Mouse (Mus musculus) adrenal gland, postnatal 4 days (tissue): ENCODE data around the gene Ush1g. TPM values are rescaled to one million over a fixed set of nuclear protein-coding genes. Genes with fewer than 3 reads are reported as not detected.

Source experiments
- DNase-seq, 2 experiments: peaks; one replicate each; pipeline ENCODE4 v3.0.0; 2021 to 2022; ENCODE audit warnings: low spot score in 2 of 2, mixed read lengths in 2 of 2
- total RNA-seq, 2 experiments: library from RNA; stranded (reverse); gene quantifications; 2 replicates each; pipeline ENCODE4 v1.2.3; 2021

Gene Ush1g
- total RNA-seq, 2 experiments from 2014 or later, result 0.73 to 0.84 TPM

DNA sequence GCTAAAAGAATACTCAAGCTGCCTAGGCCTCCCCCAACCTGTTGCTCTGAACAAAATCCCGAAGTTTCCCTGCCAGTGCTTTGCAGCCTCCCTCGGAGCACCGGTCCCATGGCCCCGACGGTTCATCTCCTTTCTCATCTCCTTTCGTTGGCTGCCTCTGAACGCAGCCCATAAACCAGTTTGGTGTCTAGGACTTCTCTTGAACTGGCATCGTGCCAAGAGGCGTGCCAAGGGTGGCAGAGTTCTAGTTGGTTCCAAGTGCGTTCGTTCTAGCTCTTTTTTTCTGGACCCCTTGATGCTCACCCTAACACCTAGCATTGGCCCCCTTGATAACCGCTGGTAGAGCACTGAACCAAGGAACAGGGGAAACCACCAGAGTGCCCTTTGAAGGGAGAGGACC, 13.4 kb upstream of the Ush1g start:
- no peak for DNase-seq

DNA sequence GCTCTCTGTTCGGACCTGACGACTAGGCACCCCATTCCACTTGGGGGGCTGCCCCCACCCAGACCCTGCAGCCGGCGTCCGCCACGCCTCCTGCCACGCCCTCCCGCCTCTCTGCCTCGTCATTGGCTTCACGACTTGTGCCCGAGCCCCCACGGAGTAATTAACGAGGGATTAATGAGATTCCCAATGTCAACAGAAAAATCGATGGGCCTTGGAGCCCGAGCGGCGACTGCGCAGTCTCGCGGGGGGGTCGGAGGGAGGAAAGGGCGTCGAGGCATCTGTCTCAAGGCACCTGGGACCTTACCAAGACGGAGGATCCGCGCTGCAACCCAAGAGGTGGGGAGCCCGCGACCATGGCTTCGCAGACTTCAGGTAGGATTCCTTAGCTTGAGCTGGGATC, 12.7 kb upstream of the Ush1g start, which contains the start of gene Otop3:
Gene Otop3, plus strand, starts transcription at position 201 of the 400 bp plus-strand sequence.
- no peak for DNase-seq

DNA sequence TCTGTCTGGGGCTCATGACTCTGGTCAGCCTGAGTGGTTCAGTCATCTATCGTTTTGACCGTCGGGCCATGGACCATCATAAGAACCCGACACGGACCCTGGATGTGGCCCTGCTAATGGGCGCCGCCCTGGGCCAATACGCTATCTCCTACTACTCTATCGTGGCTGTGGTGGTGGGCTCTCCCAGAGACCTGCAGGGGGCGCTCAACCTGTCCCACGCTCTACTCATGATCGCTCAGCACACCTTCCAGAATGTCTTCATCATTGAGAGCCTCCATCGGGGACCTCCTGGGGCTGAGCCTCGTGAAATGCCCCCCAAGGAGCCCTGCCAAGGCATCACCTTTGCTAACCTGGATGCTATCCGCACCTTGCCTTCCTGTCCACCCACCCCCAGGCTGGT, 7.5 kb upstream of the Ush1g start:
- no peak for DNase-seq

DNA sequence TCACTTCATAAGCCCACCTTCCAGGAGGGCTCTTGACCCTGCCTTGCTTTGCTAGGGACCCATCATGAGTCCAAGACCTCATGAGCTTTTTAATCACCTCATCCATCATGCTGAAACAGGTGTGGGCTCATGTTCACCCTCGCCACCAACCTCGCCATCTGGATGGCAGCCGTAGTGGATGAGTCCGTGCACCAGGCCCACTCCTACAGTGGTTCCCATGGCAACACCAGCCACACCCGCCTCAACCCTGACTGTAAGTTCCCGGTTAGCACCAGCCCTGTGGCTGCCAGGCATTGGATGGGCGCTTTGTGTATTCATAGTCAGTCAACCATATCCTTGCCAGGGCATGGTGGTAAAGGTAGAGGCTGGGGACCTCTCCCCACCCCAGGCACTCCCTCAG, 4.9 kb upstream of the Ush1g start:
- DNase-seq, result no peak

DNA sequence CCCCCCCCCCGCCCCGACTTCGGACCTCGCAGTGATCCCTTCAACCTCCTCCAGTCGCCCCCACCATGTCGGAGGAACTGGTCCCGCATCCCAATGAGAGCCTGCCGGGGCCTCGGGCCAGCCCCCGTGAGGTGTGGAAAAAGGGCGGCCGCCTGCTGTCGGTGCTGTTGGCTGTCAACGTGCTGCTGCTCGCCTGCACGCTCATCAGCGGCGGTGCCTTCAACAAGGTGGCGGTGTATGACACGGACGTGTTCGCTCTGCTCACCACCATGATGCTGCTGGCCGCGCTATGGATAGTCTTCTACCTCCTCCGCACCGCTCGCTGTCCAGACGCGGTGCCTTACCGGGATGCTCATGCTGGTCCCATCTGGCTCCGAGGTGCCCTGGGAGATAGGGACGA, 1.5 kb upstream of the Ush1g start:
- no peak for DNase-seq

DNA sequence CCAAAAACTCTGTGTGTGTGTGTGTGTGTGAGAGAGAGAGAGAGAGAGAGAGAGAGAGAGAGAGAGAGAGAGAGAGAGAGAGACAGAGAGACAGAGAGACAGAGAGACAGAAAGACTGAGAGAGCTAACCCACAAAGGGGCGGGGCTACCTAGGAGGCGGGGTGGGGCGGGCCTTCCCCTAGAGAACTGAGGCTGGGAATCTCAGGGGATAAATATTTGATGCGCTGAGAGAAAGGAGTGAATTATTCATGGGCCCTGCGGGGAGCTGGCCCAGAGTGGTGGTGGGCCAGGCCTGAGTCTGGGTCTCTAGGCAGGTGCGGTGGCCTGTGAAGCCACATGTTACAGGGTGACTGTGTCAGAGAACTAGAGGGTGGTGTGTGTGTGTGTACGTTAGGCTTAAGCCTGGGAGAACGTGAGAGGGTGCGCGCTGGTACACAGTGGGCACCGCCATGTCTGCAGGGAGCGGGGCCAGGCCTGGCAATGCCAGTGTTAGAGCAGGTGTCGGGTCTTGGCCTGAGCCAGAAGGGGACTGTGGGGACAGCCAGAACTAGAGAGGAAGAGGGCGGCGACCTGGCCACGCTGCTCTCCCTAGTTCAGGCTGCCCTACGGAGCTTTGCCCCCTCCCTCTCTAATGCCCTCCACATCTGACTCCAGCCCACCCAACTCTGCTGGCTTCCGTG, 2.0 kb downstream of the Ush1g start:
- DNase-seq, result no peak

DNA sequence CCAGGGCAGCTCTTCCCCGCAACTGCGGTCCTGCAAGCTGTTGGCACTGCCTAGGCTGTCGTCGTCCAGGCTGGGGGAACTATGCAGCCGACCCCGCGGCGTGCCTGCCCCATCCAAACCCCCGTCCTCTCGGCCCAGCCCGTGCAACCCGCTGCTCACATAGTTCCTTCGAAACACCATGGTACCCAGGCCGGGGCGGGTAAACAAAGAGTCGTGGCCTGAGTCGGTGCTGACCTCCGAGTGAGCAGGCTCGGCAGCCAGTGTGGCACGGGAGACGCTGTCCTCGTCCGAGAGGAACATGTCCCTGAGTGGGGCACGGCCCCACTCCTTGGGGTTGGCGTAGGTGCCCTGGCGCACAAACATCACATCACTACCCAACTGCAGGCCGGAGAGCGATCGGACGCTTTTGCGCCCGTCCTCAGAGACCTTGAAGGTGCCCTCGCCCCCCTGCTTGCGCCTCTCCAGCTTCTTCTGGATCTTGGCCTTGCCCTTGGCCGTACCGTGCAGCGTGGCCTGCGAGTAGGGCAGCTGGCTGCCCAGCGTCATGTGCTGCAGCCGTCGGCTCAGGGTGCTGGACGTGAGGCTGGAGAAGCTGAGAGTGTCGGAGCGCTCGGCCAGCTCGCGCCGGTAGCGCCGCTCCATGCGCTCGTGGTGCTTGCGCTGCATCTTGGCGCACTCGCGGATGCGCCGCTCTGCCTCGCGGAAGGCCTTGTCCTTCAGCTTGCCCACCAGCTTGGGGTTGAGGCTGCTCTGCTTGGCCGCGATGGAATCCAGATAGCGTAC, 3.4 kb downstream of the Ush1g start:
- no peak for DNase-seq

DNA sequence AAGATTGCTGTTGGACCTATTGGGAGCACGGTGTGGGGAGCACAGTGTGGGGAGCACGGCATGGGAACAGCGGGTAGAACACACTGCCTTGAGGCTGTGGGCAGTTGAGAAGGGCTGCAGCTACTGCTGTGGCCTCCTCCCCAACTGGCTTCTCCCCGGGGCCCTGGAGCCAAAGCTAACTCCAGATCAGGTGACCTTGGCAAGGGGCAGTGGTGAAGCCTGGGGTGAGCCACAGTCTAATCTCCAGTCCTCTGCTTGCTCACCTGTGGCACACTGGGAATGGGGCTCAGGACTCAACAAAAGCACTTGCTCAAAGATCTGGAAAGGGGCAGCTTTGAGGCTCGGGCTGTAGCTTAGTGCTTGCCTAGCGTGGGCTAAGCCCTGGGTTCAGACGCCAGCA, 4.6 kb downstream of the Ush1g start:
- no peak for DNase-seq

DNA sequence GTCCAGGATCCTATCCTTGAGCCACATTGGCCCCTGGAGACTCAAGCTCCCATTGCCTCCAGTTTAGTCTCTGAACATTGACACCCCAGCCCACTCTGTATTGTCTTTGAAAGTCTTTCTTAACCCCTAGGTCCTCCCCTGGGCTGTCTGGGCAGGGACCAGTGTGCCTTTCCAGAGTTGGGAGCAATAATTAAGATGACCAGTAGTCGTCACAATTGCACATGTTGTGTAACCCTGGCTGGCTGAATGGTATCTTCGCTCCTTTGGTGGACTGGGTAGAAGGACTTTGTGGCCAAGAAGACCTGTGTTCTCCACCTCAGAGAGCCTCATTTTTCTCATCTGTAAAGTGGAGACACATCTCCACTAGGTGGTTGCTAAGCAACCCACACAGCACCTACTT, 7.6 kb downstream of the Ush1g start:
- DNase-seq, result no peak

DNA sequence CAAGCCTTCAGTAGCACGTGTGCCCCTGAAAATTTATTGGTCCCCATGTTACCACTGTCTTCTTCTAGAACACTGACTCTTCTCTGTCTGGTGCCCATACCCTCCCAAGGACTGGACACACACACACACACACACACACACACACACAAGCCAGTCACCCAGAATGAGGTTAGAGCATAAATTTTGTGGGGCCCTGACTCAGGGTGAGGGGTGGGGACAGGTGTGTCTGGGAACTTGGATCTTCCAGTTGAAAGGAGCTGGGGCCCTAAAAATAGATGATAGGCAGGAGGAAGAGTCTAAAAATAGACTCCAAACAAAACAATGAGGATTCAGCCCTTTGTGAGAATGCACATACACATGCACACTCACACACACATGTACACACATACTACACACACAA, 13.1 kb downstream of the Ush1g start:
- DNase-seq, result no peak

DNA sequence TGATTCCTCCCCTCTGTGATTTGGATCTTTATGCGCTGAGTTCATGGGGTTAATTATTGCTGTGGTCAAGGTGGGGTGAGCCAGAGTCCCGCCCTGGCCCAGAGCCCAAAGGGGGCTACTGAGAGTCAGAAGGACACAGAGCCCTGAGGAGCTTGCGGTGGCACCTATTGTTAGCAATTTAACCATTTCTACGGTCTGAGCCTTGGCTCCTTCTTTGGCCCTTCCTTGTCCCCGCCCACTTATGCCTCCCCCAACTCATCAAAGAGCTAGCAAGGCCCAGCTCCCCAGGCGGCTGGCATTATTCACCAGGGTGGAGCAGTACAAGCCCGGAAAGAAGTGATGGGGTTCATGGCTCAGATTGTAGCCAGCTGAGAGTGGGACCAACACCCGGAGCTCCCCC, 15.0 kb downstream of the Ush1g start, which contains the start of gene Otop2:
Gene Otop2, plus strand, starts transcription at position 301 of the 400 bp plus-strand sequence.
- DNase-seq, result no peak

DNA sequence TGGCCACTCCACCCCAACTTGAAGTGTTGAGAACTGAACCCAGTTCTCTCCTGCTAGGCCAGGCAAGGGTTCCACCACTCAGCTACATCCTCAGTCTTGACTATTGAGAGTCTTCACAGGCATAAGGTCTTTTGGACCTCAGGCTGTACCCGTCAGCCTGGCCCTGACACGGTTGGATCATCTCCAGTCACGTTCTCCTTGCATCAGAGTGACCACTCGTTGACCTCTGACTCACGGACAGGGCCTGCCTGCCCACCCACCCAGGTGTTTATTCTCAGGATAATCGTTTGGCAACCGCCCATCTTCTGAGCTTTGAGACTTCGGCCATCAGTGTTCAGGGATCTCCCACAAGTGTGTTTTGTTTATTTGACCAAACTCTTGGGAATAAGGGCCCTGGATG, 18.7 kb downstream of the Ush1g start:
- DNase-seq, result no peak

DNA sequence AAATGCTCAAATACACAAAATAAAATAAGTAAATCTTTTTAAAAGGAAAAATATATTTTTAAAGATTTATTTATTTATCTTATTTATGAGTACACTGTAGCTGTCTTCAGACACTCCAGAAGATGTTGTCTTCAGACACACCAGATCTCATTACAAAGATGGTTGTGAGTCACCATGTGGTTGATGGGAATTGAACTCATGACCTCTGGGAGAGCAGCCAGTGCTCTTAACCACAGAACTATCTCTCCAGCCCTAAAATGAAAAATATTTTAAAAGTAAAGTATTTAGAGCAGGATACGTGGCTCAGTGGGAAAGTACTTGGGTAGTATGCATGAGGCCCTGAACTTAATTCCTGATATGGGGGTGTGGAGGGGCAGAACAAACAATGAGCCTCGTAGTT, 20.5 kb downstream of the Ush1g start:
- no peak for DNase-seq

DNA sequence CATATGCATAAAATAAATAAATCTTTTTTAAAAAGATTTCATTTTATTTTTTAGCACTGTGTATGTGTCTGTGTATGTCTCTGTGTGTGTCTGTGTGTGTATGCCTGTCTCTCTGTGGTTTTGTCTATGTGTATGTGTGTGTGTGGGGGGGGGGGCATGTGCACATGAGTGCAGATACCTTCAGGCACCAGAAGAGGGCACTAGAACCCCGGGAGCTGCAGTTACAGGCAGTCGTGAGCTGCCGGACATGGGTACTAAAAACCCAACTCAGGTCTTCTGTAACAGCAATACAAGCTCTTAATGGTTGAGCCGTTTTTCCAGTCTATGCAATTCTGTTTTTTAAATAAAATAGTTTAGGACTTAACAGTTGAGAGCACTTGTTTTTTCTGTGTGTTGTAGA, 21.1 kb downstream of the Ush1g start:
- DNase-seq, result no peak

DNA sequence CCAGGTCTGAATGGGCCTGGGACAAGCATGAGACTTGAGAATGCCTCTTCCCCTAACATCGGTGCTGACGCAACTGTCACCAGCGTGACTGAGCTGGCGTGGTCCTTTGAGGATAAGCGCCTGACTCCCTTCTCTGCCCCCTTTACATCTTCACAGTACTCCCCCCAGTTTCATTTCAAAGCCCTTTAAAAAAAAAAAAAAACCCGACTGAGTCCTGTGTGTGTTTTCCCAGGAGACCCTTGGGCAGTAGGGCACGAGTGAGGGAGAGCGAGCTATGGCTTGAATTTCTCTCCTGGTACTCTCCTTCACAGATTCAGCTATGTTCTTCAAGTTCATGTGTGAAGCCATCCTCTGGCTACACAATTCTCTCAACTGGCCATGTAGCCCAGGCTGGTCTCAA, 23.7 kb downstream of the Ush1g start:
- no peak for DNase-seq

DNA sequence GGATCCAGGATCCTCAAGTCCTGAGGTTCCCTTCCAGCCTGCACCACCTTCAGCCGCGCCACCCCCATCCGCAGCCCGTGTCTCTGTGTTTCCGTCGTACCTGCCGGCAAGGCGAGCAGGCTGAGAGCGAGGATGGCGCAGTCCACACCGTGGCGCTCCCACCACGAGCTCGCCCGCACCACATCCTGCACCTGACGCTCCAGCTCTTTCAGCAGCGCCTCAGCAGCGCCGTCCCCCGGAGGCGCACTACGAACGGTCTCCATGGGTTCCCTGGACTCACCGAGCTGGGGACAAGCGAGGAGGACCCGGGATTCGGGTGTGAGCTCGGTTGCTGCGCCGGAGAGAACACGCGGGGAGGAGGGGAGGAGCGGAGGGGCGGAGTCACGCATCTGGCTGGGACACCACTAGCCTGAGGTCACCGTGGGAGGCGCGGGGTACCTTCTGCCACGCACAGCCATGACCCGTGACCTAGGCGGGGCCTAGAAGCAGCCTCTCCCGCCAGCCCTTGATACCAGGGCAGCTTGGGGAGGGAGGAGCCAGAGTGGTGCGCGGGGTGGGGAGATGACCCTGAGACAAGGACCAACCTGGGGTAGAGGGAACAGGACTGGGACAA, 24.5 kb downstream of the Ush1g start, which contains the start of gene Fads6:
Gene Fads6, minus strand, starts transcription at position 450 of the 613 bp plus-strand sequence.
- no peak for DNase-seq

DNA sequence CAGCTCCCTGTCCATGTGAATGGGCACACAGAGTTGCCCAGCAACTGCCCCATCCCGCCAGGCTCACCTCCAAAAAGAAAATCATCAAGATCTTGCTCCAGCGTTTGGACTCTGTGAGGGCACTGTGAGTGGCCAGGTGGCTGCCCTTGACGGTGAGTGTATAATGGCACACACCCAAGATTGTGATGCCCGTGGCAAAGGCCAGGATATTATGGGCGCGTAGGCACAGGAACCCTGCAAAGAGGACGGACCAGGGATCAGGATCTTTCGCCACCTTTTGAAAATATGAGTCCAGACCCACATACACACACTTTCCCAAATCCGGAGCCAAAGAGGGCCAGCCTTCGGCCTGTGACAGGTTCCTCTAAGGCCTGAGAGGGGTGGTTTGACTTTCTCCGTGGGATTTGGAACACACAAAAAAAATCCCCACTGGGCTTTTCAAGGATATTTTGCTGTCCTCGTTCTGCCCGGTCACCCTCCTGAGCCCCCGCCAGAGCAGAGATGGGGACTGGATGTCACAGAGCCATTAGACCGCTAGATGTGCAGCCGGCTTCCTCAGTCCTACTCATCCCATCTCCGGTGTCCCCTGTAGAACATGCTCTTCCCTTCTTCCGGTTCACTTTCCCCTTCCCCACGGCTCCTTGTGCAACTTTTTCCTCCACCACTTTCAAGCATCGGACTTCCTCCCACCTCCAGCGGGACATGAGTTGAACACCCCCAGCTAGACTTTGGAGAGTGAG, 25.2 kb downstream of the Ush1g start:
- no peak for DNase-seq

DNA sequence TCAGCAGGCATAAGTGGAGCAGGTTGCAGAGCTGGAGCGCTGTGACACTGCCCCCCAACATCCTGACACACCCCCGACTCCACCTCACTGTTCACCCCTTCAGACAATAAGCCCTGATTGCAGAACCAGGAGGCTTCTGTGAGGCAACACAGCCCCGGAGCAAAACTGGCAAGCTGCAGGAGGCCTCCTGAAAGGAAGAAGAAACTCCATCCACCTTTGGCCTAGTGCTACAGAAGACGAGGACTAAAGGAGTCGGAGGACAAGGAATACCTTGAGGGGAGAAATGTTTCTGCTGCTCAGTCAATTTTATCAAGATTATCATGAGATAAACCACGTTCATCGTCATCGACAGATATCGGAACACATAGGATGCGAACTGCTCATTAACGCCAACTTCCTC, 25.9 kb downstream of the Ush1g start:
- DNase-seq, result no peak

DNA sequence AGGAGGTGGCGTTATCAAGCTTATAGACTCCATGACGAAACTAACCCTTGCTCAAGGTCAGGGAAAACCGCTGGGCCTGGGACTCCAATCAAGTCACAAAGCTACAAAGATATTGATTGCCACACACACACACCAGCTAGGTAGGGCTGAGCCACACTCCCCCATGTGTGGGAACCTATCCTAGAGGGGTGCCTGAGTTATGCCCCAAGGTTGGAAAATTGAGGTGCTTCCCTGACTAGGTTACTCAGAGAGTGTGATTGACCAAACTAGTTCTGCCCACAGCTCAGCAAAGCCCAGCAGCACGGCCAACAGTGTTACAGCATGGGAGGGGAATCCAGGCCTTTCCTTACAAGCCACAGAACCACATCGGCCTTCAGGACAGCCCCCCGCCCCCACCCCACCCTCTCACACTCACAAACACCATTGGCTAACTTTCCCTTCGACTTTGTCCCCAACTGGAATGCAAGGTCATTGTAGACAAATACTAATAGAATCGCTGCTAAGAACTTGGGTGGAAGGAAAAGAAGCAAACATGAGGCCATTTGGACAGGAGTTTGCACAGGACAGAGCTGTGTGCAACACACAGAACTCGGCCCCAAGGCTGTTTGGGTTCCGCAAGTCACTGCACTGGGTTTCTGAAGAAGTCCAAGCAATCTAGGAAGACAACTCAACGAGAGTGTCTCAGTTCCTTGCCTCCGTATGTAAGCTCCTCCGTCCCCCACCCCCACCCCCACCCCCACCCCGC, 29.0 kb downstream of the Ush1g start:
- no peak for DNase-seq

DNA sequence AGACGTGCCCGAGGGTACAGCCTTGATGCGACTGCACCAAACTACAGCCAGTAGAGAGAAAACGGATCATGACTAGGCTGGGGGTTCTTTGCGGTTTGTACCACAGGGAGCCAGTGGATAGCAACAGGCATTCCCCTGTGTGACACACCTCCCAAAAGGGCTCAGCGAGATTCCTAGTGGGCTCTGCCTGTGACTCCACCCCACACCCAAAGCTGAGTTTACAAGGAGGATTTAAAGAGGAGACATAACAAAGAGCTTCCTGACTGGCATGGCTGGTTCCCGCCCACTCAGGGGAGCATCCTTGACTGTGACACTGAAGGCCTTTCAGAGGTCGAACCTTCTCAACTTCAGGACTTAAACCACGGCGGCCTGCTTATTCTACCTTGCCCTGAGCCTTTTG, 30.3 kb downstream of the Ush1g start:
- DNase-seq, result no peak

DNA sequence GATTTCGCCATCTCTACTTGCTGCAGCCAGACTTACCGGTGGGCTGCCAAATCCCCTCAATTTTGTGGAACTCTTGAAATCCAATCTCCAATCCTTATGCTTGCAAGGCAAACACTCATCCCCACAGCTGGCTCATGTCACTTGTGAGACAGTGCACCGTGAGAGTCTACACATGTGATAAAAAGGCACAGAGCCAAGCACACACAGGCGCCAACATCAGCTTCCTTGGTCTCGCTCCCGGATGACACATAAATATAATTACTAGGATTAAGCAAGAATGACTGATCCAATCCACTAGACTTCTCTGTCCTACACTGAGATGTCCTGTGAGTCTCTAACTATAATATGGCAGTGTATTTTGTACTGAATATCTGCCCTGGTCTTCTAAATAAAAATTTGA, 30.9 kb downstream of the Ush1g start:
- no peak for DNase-seq
